Mouse (Mus musculus): ENCODE measurements at regions not wholly inside any gene's neighbourhood (a gene's known extent, or its start where the extent isn't known, plus 50 kb on each side); places are given as distances from the start of the nearest gene placed in this dataset.

- Histone ChIP-seq H3K27ac (ENCODE audit: insufficient read depth, low read depth) (no peak overlapping the region), H3K36me3 (replicated peaks in 1 of 2; ENCODE audit: control insufficient read depth in 1 of 2, insufficient read depth in 1 of 2, low read length in 1 of 2) (no peaks in the 10 kb centered on the region), H3K79me2 (replicated peaks; ENCODE audit: control insufficient read depth, extremely low read depth, insufficient read depth, poor library complexity, severe bottlenecking) (no peaks in the 10 kb centered on the region), H3K4me3 (replicated peaks in 1 of 3; ENCODE audit: low read depth in 2 of 3, low read length in 2 of 3, poor library complexity in 1 of 3) (no peak overlapping the region), H3K9me3 (replicated peaks; ENCODE audit: low read length) (peaks cover 87% of the 10 kb centered on the region), H3K27me3 (replicated peaks) (no peaks in the 10 kb centered on the region), H3K9ac (ENCODE audit: insufficient read depth, low read depth) (no peak overlapping the region), H3K4me1 (ENCODE audit: control insufficient read depth in 1 of 2, insufficient read depth in 2 of 2) (no peaks in the 10 kb centered on the region), H3K4me2 (ENCODE audit: insufficient read depth, low read depth, poor library complexity, severe bottlenecking) (no peak overlapping the region)
- DNase-seq (ENCODE audit: extremely low read depth), result no peak
- dilution Hi-C loops (cut with MboI; ENCODE audit: extremely low pct_ligation_motif_present, extremely low pct_unique_long_range_greater_than_20kb, low sequenced_read_pairs), result no loop called here
- in situ Hi-C loops (cut with MboI; ENCODE audit: low pct_ligation_motif_present, low pct_unique_long_range_greater_than_20kb, low sequenced_read_pairs), result no loop called here
- no peak for TF ChIP-seq POLR2A (IDR thresholded peaks at IDR 0.05; ENCODE audit: low read depth, low read length)
- TF ChIP-seq KAT2A (IDR thresholded peaks at IDR 0.05; ENCODE audit: insufficient replicate concordance, low read length), result no peak
- TF ChIP-seq MEF2A (IDR thresholded peaks at IDR 0.05; ENCODE audit: borderline replicate concordance, low read depth, low read length), result no peak
- TF ChIP-seq JUN (IDR thresholded peaks at IDR 0.05; ENCODE audit: insufficient read depth, low read depth, low read length), result no peak
- no peak for TF ChIP-seq BHLHE40 (IDR thresholded peaks at IDR 0.05; ENCODE audit: low read depth, low read length)
- TF ChIP-seq ZC3H11A (IDR thresholded peaks at IDR 0.05; ENCODE audit: low read depth, low read length), result no peak
- TF ChIP-seq TBP (conservative IDR thresholded peaks at IDR 0.05; ENCODE audit: low read depth, low read length), result no peak
- no peak for TF ChIP-seq RAD21 (IDR thresholded peaks at IDR 0.05; ENCODE audit: low read depth, low read length)
- TF ChIP-seq ZMIZ1 (IDR thresholded peaks at IDR 0.05; ENCODE audit: low read depth, low read length), result no peak
- TF ChIP-seq MAZ (IDR thresholded peaks at IDR 0.05; ENCODE audit: low read depth, low read length), result no peak
- no peak for TF ChIP-seq CTCF (conservative IDR thresholded peaks at IDR 0.05 in 1 of 2, IDR thresholded peaks at IDR 0.05 in 1 of 2; ENCODE audit: low read depth in 2 of 2, low read length in 2 of 2)
- TF ChIP-seq USF2 (conservative IDR thresholded peaks at IDR 0.05; ENCODE audit: low read depth, low read length), result no peak
- TF ChIP-seq USF1 (IDR thresholded peaks at IDR 0.05; ENCODE audit: low read depth, low read length), result no peak
- TF ChIP-seq SMC3 (IDR thresholded peaks at IDR 0.05; ENCODE audit: low read depth, low read length), result no peak
- TF ChIP-seq MXI1 (IDR thresholded peaks at IDR 0.05; ENCODE audit: low read depth, low read length), result no peak
- TF ChIP-seq CHD2 (IDR thresholded peaks at IDR 0.05; ENCODE audit: low read length), result no peak
- no peak for TF ChIP-seq ELF1 (IDR thresholded peaks at IDR 0.05; ENCODE audit: low read depth, low read length)
- no peak for TF ChIP-seq ZKSCAN1 (IDR thresholded peaks at IDR 0.05; ENCODE audit: borderline replicate concordance, low read depth, low read length)
- no peak for TF ChIP-seq POLR2AphosphoS2 (IDR thresholded peaks at IDR 0.05; ENCODE audit: low read depth, low read length)
- no peak for TF ChIP-seq NELFE (IDR thresholded peaks at IDR 0.05; ENCODE audit: low read depth, low read length)
Measured at GRCm38 (mm10) chr4:153068484-153069033, 414.1 kb downstream of the Ajap1 start.

GRCm38 (mm10) chr4:153064021-153064605, 418.5 kb downstream of the Ajap1 start:
- Histone ChIP-seq H3K27me3 (replicated peaks) (no peaks in the 10 kb centered on the region), H3K27ac (ENCODE audit: insufficient read depth, low read depth) (no peak overlapping the region), H3K4me3 (replicated peaks in 1 of 3; ENCODE audit: low read depth in 2 of 3, low read length in 2 of 3, poor library complexity in 1 of 3) (no peak overlapping the region), H3K9ac (ENCODE audit: insufficient read depth, low read depth) (no peak overlapping the region), H3K9me3 (replicated peaks; ENCODE audit: low read length) (peaks cover 96% of the 10 kb centered on the region), H3K79me2 (replicated peaks; ENCODE audit: control insufficient read depth, extremely low read depth, insufficient read depth, poor library complexity, severe bottlenecking) (no peaks in the 10 kb centered on the region), H3K36me3 (replicated peaks in 1 of 2; ENCODE audit: control insufficient read depth in 1 of 2, insufficient read depth in 1 of 2, low read length in 1 of 2) (no peaks in the 10 kb centered on the region), H3K4me1 (ENCODE audit: control insufficient read depth in 1 of 2, insufficient read depth in 2 of 2) (no peaks in the 10 kb centered on the region), H3K4me2 (ENCODE audit: insufficient read depth, low read depth, poor library complexity, severe bottlenecking) (no peak overlapping the region)
- no peak for DNase-seq (ENCODE audit: extremely low read depth)
- dilution Hi-C loops (cut with MboI; ENCODE audit: extremely low pct_ligation_motif_present, extremely low pct_unique_long_range_greater_than_20kb, low sequenced_read_pairs), result no loop called here
- in situ Hi-C loops (cut with MboI; ENCODE audit: low pct_ligation_motif_present, low pct_unique_long_range_greater_than_20kb, low sequenced_read_pairs), result no loop called here
- TF ChIP-seq MEF2A (IDR thresholded peaks at IDR 0.05; ENCODE audit: borderline replicate concordance, low read depth, low read length) (no peak), TCF12 (IDR thresholded peaks at IDR 0.05; ENCODE audit: low read depth, low read length) (no peak), NRF1 (IDR thresholded peaks at IDR 0.05; ENCODE audit: low read depth, low read length) (no peak), ETS1 (conservative IDR thresholded peaks at IDR 0.05; ENCODE audit: low read depth, low read length) (no peak), ELF1 (IDR thresholded peaks at IDR 0.05; ENCODE audit: low read depth, low read length) (no peak), ZKSCAN1 (IDR thresholded peaks at IDR 0.05; ENCODE audit: borderline replicate concordance, low read depth, low read length) (no peak), CHD1 (IDR thresholded peaks at IDR 0.05; ENCODE audit: low read depth, low read length) (no peak), NELFE (IDR thresholded peaks at IDR 0.05; ENCODE audit: low read depth, low read length) (no peak), MAX (IDR thresholded peaks at IDR 0.05; ENCODE audit: low read length) (no peak), JUN (IDR thresholded peaks at IDR 0.05; ENCODE audit: insufficient read depth, low read depth, low read length) (no peak), ZC3H11A (IDR thresholded peaks at IDR 0.05; ENCODE audit: low read depth, low read length) (no peak), USF1 (IDR thresholded peaks at IDR 0.05; ENCODE audit: low read depth, low read length) (no peak), IRF4 (IDR thresholded peaks at IDR 0.05; ENCODE audit: low read depth, low read length) (no peak), GABPA (IDR thresholded peaks at IDR 0.05; ENCODE audit: insufficient replicate concordance, low read depth, low read length) (no peak), UBTF (IDR thresholded peaks at IDR 0.05; ENCODE audit: low read depth, low read length) (no peak), ZNF384 (IDR thresholded peaks at IDR 0.05; ENCODE audit: low read depth, low read length) (no peak)
